Mouse (Mus musculus): ENCODE data around the gene Slc1a7. TPM values are rescaled to one million over a fixed set of nuclear protein-coding genes. Genes with fewer than 3 reads are reported as not detected.

The Slc1a7 gene
- polyA plus RNA-seq, 1 experiment: 0.08 TPM

DNA sequence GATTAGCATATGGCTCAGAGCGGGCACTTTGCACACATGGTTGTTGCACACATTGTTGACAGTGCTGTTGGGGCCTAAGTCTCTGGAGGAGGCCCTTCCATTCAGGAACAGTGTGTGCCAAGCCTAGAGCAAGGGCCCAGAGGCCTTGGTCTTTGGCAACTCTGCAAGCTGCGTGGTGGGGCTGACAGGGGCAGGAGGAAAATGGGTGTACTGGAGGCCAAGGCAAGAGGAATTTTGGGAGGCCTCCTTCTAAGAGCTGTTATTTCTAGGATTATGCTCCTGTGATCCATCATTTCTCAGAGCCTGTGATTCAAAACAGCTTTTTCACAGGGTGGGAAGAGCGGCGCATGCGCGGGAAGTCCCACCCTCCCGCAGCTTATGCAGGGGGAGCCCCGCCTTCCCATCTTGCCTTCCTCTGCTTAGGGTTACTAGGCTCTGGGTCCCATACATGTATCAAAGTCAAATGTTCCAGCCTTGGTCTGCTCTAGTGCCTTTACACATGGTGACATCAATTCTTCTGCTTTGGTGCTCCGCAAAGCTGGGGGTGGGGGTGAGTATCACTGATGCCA is 28.4 kb downstream of the Slc1a7 start:
- H3K4me3 ChIP-seq (ENCODE audit: insufficient read depth, low read length): no peak overlapping the region
- no peaks in the 10 kb centered on the region for H3K4me1 ChIP-seq (ENCODE audit: control insufficient read depth, insufficient read depth, low read length)
- no peak overlapping the region for H3K27ac ChIP-seq (ENCODE audit: insufficient read depth, low read length)
- no peak for TF ChIP-seq CTCF (IDR thresholded peaks at IDR 0.05; ENCODE audit: extremely low read depth, insufficient read depth, low read length)
- TF ChIP-seq POLR2A (IDR thresholded peaks at IDR 0.05; ENCODE audit: extremely low read depth, insufficient read depth, low read length): no peak

DNA sequence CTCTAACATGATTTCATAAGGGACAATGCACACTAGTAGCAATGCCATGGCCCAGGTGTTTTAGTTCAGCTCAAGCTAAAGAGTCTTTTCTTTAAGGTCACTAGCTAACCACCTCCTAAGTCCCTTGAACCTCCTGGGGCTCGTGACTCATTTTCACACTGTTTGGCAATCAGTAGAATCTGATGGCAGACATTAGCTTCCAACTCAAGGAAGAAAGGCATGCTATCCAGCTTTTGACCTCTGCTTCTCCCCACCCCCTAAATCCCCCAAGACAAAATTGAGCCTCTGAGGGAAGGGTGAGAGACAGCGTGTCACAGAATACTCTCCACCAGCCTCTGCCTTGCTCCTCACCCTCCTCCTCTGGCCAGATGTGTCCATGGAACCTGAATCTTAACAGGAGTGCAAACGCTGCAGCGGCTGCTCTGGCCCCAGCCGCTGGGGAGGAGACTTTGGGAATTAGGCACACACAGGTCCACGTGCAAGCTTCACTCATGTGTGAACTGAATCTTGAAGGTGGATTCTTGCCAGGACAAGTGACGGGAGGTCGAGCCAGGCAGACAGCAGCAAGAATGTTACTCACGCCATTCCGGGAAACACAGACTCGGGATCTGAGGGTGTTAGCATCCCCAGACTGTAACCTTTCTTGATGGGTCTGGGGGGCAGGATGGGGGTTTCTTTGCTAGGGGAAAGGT is 30.7 kb downstream of the Slc1a7 start:
- Histone ChIP-seq H3K4me3 (ENCODE audit: insufficient read depth, low read length) (no peak overlapping the region), H3K27ac (ENCODE audit: insufficient read depth, low read length) (no peak overlapping the region), H3K4me1 (ENCODE audit: control insufficient read depth, insufficient read depth, low read length) (no peaks in the 10 kb centered on the region)
- TF ChIP-seq CTCF (IDR thresholded peaks at IDR 0.05; ENCODE audit: extremely low read depth, insufficient read depth, low read length) (no peak), POLR2A (IDR thresholded peaks at IDR 0.05; ENCODE audit: extremely low read depth, insufficient read depth, low read length) (no peak)

DNA sequence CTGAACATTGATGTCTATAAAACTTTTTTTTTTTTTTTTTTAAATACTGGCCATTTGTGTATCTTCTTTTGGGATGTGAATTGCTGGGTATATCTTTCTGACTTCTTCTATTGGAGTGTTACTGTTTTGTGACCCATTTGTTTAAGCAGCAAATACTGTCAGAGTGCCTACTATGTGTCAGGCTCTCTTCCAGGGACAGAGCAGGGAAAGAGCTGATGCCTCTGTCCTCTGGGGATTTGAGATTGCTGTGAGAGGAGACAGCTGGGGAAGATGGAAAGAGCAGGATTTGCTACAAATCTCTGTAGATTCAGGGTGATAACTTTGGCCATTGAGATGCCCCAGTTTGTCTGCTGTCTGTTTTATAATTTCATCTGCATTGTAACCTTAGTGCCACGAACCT is 31.2 kb downstream of the Slc1a7 start:
- TF ChIP-seq CTCF (IDR thresholded peaks at IDR 0.05; ENCODE audit: extremely low read depth, insufficient read depth, low read length) (no peak), POLR2A (IDR thresholded peaks at IDR 0.05; ENCODE audit: extremely low read depth, insufficient read depth, low read length) (no peak)
- H3K4me1 ChIP-seq (ENCODE audit: control insufficient read depth, insufficient read depth, low read length): no peaks in the 10 kb centered on the region
- no peak overlapping the region for H3K4me3 ChIP-seq (ENCODE audit: insufficient read depth, low read length)
- H3K27ac ChIP-seq (ENCODE audit: insufficient read depth, low read length): no peak overlapping the region

DNA sequence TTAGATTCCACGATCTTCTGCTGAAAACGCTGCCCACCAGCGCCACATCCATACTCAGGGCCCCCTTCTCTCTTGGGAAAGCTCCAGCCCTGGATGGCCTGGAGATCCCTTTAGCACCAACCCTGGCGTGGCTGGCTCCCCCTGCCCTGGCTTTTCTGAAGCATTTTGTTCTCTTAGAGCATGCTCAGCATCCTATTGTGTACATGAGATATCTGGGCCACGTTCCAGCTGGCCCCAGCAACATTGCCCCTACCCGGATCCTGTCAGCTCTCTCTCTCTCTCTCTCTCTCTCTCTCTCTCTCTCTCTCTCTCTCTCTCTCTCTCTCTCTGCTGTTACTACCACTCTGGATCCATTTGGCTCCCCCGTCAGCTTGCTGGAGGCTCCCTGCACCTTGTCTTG is 37.2 kb downstream of the Slc1a7 start:
- Histone ChIP-seq H3K4me3 (ENCODE audit: insufficient read depth, low read length) (no peak overlapping the region), H3K27ac (ENCODE audit: insufficient read depth, low read length) (no peak overlapping the region), H3K4me1 (ENCODE audit: control insufficient read depth, insufficient read depth, low read length) (no peaks in the 10 kb centered on the region)
- TF ChIP-seq CTCF (IDR thresholded peaks at IDR 0.05; ENCODE audit: extremely low read depth, insufficient read depth, low read length) (no peak), POLR2A (IDR thresholded peaks at IDR 0.05; ENCODE audit: extremely low read depth, insufficient read depth, low read length) (no peak)

DNA sequence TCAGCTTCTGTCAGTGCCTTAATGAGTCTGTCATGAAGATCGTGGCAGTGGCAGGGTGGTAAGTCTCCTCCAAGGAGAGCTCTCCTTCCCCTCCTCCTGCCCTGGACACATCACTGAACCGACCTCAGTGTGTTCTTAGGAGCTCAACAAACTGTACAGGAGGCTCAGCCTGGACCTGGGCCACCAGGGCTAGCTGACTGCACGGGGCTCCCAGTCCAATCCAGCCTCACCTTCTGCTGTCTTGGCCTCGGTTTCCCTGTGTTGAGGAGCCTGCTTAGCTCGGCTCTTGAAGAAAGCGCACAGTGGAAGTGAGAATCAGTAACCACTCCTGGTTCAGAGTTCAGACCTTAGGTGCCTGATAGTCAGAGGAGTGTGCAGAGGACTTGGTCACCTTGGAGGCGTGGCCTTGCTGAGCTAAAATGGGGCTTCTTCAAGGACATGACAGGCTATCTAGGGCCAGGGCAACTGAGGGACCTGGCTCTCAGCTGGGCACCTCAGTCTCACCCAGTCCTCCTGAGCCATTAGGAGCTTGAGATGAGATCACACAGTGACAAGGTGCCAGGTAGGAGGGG is 39.5 kb downstream of the Slc1a7 start:
- Histone ChIP-seq H3K4me3 (ENCODE audit: insufficient read depth, low read length) (no peak overlapping the region), H3K27ac (ENCODE audit: insufficient read depth, low read length) (no peak overlapping the region), H3K4me1 (ENCODE audit: control insufficient read depth, insufficient read depth, low read length) (no peaks in the 10 kb centered on the region)
- TF ChIP-seq CTCF (IDR thresholded peaks at IDR 0.05; ENCODE audit: extremely low read depth, insufficient read depth, low read length) (no peak), POLR2A (IDR thresholded peaks at IDR 0.05; ENCODE audit: extremely low read depth, insufficient read depth, low read length) (no peak)

DNA sequence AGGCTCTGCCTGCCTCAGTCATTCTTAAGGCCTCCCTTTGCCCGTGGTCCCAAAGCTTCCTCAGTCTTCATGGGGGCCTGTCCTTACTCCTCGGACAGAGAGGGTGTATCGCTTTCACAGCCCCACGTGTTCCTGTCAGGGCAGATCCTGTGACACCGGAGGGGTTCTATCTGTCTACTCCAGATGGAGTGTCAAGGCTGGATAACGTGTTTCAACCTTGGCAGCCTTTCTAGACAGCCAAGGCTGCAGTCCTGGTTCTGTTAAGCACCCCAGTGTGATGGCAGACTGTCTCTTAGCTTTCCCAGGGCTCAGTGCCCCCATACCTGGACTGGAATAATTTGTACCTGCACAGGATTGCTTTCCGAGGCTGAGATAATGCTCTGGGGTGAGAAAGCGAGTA is 40.4 kb downstream of the Slc1a7 start:
- no peak overlapping the region for H3K4me3 ChIP-seq (ENCODE audit: insufficient read depth, low read length)
- TF ChIP-seq POLR2A (IDR thresholded peaks at IDR 0.05; ENCODE audit: extremely low read depth, insufficient read depth, low read length): no peak
- no peak for TF ChIP-seq CTCF (IDR thresholded peaks at IDR 0.05; ENCODE audit: extremely low read depth, insufficient read depth, low read length)
- H3K4me1 ChIP-seq (ENCODE audit: control insufficient read depth, insufficient read depth, low read length): no peaks in the 10 kb centered on the region
- H3K27ac ChIP-seq (ENCODE audit: insufficient read depth, low read length): no peak overlapping the region

DNA sequence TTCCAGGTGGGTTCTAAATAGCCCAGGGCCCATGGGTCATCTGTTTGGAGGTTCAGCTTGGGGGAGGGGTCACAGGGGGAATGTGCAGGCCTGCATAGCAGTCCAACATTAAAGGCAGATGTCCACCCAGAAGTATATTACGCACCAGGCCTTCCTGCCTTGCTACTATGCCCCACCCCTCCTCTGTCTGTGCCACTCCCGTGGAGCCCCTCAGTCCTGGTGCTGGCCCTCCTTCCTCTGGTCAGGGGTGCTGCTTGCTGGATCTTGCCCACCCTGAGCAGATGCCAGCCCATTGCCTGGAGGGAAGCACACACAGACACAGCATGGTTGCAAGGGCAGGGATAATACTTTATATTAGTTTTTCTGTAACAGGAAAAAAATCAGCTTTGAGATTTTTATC is 46.3 kb downstream of the Slc1a7 start:
- TF ChIP-seq POLR2A (IDR thresholded peaks at IDR 0.05; ENCODE audit: extremely low read depth, insufficient read depth, low read length): no peak
- TF ChIP-seq CTCF (IDR thresholded peaks at IDR 0.05; ENCODE audit: extremely low read depth, insufficient read depth, low read length): no peak
- no peak overlapping the region for H3K27ac ChIP-seq (ENCODE audit: insufficient read depth, low read length)
- no peak overlapping the region for H3K4me3 ChIP-seq (ENCODE audit: insufficient read depth, low read length)
- no peaks in the 10 kb centered on the region for H3K4me1 ChIP-seq (ENCODE audit: control insufficient read depth, insufficient read depth, low read length)

DNA sequence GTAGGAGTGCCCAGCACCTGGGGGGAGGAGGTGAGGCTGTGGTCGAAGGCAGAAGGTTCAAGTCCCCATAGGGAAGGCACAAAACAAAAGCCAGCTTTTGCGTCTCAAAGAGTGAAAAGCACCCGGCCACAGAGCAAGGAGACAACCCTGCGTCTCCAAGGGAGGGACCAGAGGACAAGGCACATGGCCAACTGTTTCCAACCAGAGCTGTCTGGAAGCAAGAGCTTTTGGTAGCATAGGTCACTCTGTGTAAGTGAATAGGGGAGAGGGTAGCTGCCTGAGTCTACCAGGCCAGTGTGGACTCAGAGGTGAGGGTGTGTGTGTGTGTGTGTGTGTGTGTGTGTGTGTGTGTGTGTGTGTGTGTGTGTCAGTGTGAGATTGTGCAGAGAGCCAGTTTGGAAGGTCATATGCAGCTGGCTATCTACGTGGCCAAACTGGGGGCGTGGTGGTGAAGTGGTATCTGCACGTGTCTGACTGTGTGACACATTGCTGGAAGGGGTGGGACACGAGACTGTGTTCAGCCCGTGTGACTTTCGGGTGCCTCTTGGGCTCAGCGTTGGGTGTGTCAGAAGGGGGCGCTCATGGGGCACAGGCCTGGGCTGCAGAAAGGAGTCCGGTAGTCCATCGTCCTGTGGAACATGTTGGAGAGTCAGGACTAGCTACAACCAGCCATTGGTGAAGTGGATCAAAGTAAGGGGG is 47.1 kb downstream of the Slc1a7 start:
- 0 out of 2 replicates have a peak, but pooled peaks have one; percentile 5 for TF ChIP-seq CTCF (IDR thresholded peaks at IDR 0.05; ENCODE audit: extremely low read depth, insufficient read depth, low read length)
- TF ChIP-seq POLR2A (IDR thresholded peaks at IDR 0.05; ENCODE audit: extremely low read depth, insufficient read depth, low read length): no peak
- Histone ChIP-seq H3K4me3 (ENCODE audit: insufficient read depth, low read length) (no peak overlapping the region), H3K4me1 (ENCODE audit: control insufficient read depth, insufficient read depth, low read length) (no peaks in the 10 kb centered on the region), H3K27ac (ENCODE audit: insufficient read depth, low read length) (no peak overlapping the region)

DNA sequence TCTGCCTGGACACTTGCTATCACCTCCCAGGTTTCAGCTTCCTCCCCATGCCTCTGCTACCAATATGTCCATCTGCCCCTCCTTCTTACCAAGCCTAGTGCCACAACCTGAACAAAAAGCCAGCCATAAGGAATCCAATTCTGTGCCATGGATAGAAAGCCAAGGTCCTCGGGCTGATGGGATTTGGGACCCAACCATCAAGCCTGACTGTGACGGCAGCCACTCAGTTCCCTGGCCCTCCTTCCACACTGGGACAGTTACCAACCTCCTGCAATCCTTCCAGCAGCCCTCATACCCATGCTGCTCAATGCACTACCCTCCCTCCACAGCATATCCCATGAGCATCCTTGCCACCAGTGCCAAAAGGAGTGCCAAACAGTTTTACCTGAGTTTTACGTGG is 48.2 kb downstream of the Slc1a7 start:
- Histone ChIP-seq H3K27ac (ENCODE audit: insufficient read depth, low read length) (no peak overlapping the region), H3K4me1 (ENCODE audit: control insufficient read depth, insufficient read depth, low read length) (no peaks in the 10 kb centered on the region), H3K4me3 (ENCODE audit: insufficient read depth, low read length) (no peak overlapping the region)
- no peak for TF ChIP-seq CTCF (IDR thresholded peaks at IDR 0.05; ENCODE audit: extremely low read depth, insufficient read depth, low read length)
- TF ChIP-seq POLR2A (IDR thresholded peaks at IDR 0.05; ENCODE audit: extremely low read depth, insufficient read depth, low read length): no peak

Data from cortical plate, adult 2 months (tissue).